Mouse (Mus musculus): Measurements from ENCODE around the gene Memo1. TPM values are rescaled to one million over a fixed set of nuclear protein-coding genes. Genes with fewer than 3 reads are reported as not detected.
A peak's percentile ranks its signal among the peaks of the same experiment; 100 is the strongest.
"Not testable (repeated sequence)": the region's sequence is repeated elsewhere in the genome, so short reads cannot be mapped to it uniquely, and the experiment has no call there.

Gene Memo1
- 77.9 and 83.7 TPM in 2 replicates for polyA plus RNA-seq (2016; fragmentation: Nextera tagmentation; extraction: Ambion mirVana)

GRCm38 (mm10) chr17:74295026-74295970, at the start of gene Memo1:
Memo1 (minus strand) TSS chr17:74295521.
- no peaks in the 10 kb centered on the region for H3K27me3 ChIP-seq
- WGBS = under 1% methylated on average over 55 of the region's 110 CpGs
- peak within 1 kb of the TSS; percentile 71 for H3K4me2 ChIP-seq (replicated peaks)
- H3K36me3 ChIP-seq = peaks cover 10% of the 10 kb centered on the region
- no peaks in the 10 kb centered on the region for H3K9me3 ChIP-seq
- peak within 1 kb of the TSS; percentile 99 for H3K27ac ChIP-seq
- peak within 1 kb of the TSS; percentile 93 for H3K4me3 ChIP-seq
- H3K4me1 ChIP-seq = peaks cover 13% of the 10 kb centered on the region
- H3K9ac ChIP-seq = peak within 1 kb of the TSS; percentile 96
- peak; percentile 94 for ATAC-seq (ENCODE audit: insufficient number of reproducible peaks, insufficient read depth, low FRiP score, low TSS enrichment)

DNA sequence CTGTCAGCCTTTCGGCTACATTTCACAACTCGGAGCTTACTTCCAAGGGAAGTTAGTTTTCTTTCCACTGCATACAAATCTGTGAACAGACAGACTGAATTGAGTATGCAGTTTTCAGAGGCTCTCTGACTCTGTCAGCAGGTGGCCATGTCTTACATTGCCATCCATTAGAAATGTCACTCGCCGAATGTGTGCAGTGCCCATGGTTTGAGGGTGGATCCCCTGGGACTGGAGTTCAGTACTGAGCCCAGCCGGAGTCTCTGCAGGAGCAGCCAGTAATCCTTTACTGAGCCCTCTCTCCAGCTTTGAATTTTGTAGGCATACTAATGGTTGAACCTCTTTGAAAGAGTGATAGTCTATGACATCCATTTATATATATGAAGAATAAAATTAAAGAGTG, 45.8 kb upstream of the Memo1 start:
- Histone ChIP-seq H3K36me3 (0 out of 2 replicates have a peak, but pooled peaks cover 9% of the 10 kb centered on the region), H3K27ac (no peak overlapping the region), H3K4me2 (replicated peaks) (peak overlapping the region; percentile 80), H3K9ac (0 out of 2 replicates have a peak overlapping the region, but pooled peaks have one; percentile 9), H3K4me1 (peaks cover 26% of the 10 kb centered on the region), H3K9me3 (no peaks in the 10 kb centered on the region), H3K27me3 (no peaks in the 10 kb centered on the region), H3K4me3 (peak overlapping the region; percentile 99; the same call in 1 of the 2 replicates)
- 57% methylated on average over 5 of the region's 5 CpGs for whole genome bisulfite sequencing
- ATAC-seq (ENCODE audit: insufficient number of reproducible peaks, insufficient read depth, low FRiP score, low TSS enrichment) = no peak

- no peaks in the 10 kb centered on the region for H3K9me3 ChIP-seq
- peaks cover 26% of the 10 kb centered on the region for H3K4me1 ChIP-seq
- no peaks in the 10 kb centered on the region for H3K27me3 ChIP-seq
- peak within 1 kb of the TSS; percentile 97 for H3K27ac ChIP-seq
- under 1% methylated on average over 54 of the region's 90 CpGs for WGBS
- peak within 1 kb of the TSS; percentile 99 for H3K4me3 ChIP-seq
- H3K36me3 ChIP-seq = 0 out of 2 replicates have a peak, but pooled peaks cover 3% of the 10 kb centered on the region
- H3K9ac ChIP-seq = peak within 1 kb of the TSS; percentile 96
- peak within 1 kb of the TSS; percentile 80 for H3K4me2 ChIP-seq (replicated peaks)
- ATAC-seq (ENCODE audit: insufficient number of reproducible peaks, insufficient read depth, low FRiP score, low TSS enrichment) = peak; percentile 74
Measured at GRCm38 (mm10) chr17:74338937-74339804, 43.9 kb upstream of the Memo1 start, which contains the start of gene Spast. Spast (plus strand) TSS chr17:74338987.

GRCm38 (mm10) chr17:74338225-74338931, 43.1 kb upstream of the Memo1 start:
- under 1% methylated on average over 31 of the region's 50 CpGs for WGBS
- peaks cover 26% of the 10 kb centered on the region for H3K4me1 ChIP-seq
- no peaks in the 10 kb centered on the region for H3K36me3 ChIP-seq
- ATAC-seq (ENCODE audit: insufficient number of reproducible peaks, insufficient read depth, low FRiP score, low TSS enrichment) = peak; percentile 91
- H3K4me3 ChIP-seq = peak overlapping the region; percentile 99
- peak overlapping the region; percentile 97 for H3K27ac ChIP-seq
- H3K9me3 ChIP-seq = no peaks in the 10 kb centered on the region
- H3K27me3 ChIP-seq = no peaks in the 10 kb centered on the region
- H3K4me2 ChIP-seq (replicated peaks) = peak overlapping the region; percentile 80
- peak overlapping the region; percentile 96 for H3K9ac ChIP-seq

DNA sequence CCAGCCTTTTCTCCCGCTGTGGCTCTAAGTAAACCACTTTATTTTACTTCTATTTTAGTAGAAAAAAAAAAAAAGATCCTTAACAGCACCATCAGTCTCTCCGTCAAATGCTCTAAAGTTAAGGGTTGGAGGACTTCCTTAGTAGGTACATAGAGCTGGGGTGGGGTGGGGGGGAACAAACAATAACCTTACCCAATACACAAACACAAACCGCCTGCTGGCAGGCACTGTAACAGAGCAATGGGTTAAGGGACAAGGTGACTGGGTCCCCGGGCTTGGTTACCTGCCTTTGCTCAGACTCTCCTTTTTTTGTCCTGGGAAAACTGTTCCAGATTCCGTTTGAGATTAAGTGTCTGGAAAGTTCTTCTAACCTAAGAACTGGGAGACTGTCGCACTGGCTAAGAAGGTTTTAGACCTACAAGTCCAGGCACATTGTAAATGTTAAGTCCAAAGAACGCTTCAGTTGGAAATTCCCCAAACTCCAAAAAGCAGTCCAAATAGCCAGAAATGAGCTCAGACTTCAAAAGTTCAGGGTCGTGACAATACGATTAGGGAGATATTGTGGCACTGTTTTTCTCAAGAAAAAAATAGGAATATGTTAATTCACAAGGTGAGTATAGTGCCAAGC, 35.8 kb upstream of the Memo1 start:
- ATAC-seq (ENCODE audit: insufficient number of reproducible peaks, insufficient read depth, low FRiP score, low TSS enrichment) = no peak
- 78% methylated on average over 9 of the region's 9 CpGs for WGBS
- Histone ChIP-seq H3K4me3 (no peak overlapping the region), H3K27ac (no peak overlapping the region), H3K9me3 (no peaks in the 10 kb centered on the region), H3K27me3 (no peaks in the 10 kb centered on the region), H3K4me2 (replicated peaks) (no peak overlapping the region), H3K4me1 (no peaks in the 10 kb centered on the region), H3K36me3 (no peaks in the 10 kb centered on the region), H3K9ac (no peak overlapping the region)

- H3K36me3 ChIP-seq; H3K4me2 ChIP-seq (replicated peaks); H3K27me3 ChIP-seq; H3K27ac ChIP-seq; H3K9ac ChIP-seq; ATAC-seq (ENCODE audit: insufficient number of reproducible peaks, insufficient read depth, low FRiP score, low TSS enrichment); H3K9me3 ChIP-seq; H3K4me3 ChIP-seq; H3K4me1 ChIP-seq: not testable (repeated sequence)
- WGBS = 50% methylated on average over 2 of the region's 2 CpGs
Measured at GRCm38 (mm10) chr17:74328146-74328545, 32.8 kb upstream of the Memo1 start.

- H3K36me3 ChIP-seq; H3K4me2 ChIP-seq (replicated peaks); H3K27ac ChIP-seq; H3K4me1 ChIP-seq; ATAC-seq (ENCODE audit: insufficient number of reproducible peaks, insufficient read depth, low FRiP score, low TSS enrichment); H3K4me3 ChIP-seq; H3K9ac ChIP-seq; H3K27me3 ChIP-seq; H3K9me3 ChIP-seq: not testable (repeated sequence)
- 88% methylated on average over 7 of the region's 7 CpGs for WGBS
Measured at GRCm38 (mm10) chr17:74327195-74327594, 31.9 kb upstream of the Memo1 start.

- no peaks in the 10 kb centered on the region for H3K4me1 ChIP-seq
Measured at GRCm38 (mm10) chr17:74323844-74324243, 28.5 kb upstream of the Memo1 start, which contains the start of gene Dpy30. Dpy30 (minus strand) TSS chr17:74323944.

GRCm38 (mm10) chr17:74322400-74323054, 27.2 kb upstream of the Memo1 start:
- ATAC-seq (ENCODE audit: insufficient number of reproducible peaks, insufficient read depth, low FRiP score, low TSS enrichment) = no peak
- H3K9me3 ChIP-seq = no peaks in the 10 kb centered on the region
- H3K4me3 ChIP-seq = no peak overlapping the region
- H3K27me3 ChIP-seq = no peaks in the 10 kb centered on the region
- no peak overlapping the region for H3K9ac ChIP-seq
- no peaks in the 10 kb centered on the region for H3K4me1 ChIP-seq
- H3K4me2 ChIP-seq (replicated peaks) = no peak overlapping the region
- 53% methylated on average over 5 of the region's 5 CpGs for WGBS
- no peak overlapping the region for H3K27ac ChIP-seq
- H3K36me3 ChIP-seq = no peaks in the 10 kb centered on the region

More at GRCm38 (mm10) chr17:74323844-74324243, 28.5 kb upstream of the Memo1 start, which contains the start of gene Dpy30:
- Histone ChIP-seq H3K27me3 (no peaks in the 10 kb centered on the region), H3K4me3 (no peak within 1 kb of the TSS), H3K9ac (no peak within 1 kb of the TSS), H3K27ac (no peak within 1 kb of the TSS), H3K4me2 (replicated peaks) (no peak within 1 kb of the TSS), H3K36me3 (no peaks in the 10 kb centered on the region), H3K9me3 (no peaks in the 10 kb centered on the region)
- no peak for ATAC-seq (ENCODE audit: insufficient number of reproducible peaks, insufficient read depth, low FRiP score, low TSS enrichment)
- WGBS = 78% methylated on average over 2 of the region's 2 CpGs

DNA sequence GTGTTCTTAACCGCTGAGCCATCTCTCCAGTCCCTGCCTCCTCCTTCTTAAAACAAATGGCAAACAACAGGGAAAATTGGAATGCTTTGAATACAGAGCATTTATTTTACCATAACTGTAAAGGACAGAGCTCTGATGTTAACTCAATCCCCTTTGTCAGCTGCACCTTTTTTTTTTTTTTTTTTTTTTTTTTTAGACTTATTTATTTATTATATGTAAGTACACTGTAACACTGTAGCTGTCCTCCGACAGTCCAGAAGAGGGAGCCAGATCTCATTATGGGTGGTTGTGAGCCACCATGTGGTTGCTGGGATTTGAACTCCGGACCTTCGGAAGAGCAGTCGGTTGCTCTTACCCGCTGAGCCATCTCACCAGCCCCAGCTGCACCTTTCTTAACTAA, 23.4 kb upstream of the Memo1 start:
- Histone ChIP-seq H3K27ac (no peak overlapping the region), H3K36me3 (no peaks in the 10 kb centered on the region), H3K9ac (no peak overlapping the region), H3K4me1 (peaks cover 11% of the 10 kb centered on the region; the same call in 1 of the 2 replicates), H3K4me2 (replicated peaks) (no peak overlapping the region), H3K27me3 (no peaks in the 10 kb centered on the region), H3K9me3 (no peaks in the 10 kb centered on the region), H3K4me3 (no peak overlapping the region)
- WGBS = 89% methylated on average over 6 of the region's 6 CpGs
- ATAC-seq (ENCODE audit: insufficient number of reproducible peaks, insufficient read depth, low FRiP score, low TSS enrichment) = no peak
